Mouse (Mus musculus): Measurements from ENCODE around the gene Ercc6l2.

Ercc6l2 gene

DNA sequence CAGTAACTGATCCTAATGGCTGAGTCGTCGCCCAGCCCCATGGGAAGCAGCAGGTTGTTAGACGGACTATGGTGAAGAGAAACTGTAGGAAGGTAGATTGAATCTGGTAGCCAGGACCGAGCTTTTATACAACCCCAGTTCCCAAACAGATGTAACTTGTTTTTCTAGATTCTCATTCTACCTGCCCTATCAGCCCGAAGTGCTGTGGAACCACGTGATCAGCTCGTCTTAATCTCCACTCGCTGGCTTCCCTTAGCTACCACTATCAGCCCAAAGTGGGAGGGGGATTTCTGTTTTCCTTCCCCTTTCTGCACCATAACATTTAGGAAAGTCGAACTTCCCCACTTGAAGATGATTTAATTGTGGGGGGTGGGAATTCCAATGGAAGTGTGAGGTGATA lies 121.3 kb downstream of the Ercc6l2 start:
- DNase-seq: no peak

DNA sequence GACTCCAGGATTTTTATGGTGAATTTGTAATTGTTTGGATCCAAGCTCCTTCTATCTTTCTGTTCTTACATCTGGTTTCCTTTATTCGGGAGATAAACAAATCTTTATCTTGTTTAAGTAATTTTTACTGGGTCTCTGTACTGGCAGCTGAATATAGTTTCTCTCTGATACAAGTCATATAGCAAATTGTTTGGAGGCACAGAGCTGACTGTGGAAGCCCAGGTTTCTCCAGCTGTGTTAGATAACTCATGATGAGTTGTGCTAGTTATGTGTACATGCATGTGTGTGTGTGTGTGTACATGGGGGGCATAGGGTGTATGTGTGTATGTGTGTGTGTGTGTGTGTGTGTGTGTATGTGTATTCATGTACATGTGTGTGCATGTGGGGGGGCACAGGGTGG lies 125.2 kb downstream of the Ercc6l2 start:
- no peak for DNase-seq

DNA sequence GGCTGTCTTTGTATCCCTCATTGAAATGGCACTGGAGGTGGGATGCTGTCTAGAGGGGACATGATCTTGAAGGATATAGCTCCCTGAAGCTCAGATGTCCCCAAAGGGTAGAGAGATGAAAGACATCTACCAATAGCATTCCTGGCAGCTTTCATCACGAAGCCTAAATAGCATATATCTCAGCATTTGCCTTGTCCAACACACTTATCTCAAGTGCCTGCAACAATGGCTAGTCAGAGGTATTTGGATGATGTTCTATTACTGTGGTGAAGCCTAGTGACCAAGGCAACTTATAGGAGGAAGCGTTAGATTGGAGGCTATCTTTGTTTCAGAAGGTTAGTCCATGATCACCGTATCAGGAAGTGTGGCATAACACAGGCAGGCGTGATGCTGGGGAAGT lies 126.1 kb downstream of the Ercc6l2 start:
- no peak for DNase-seq

DNA sequence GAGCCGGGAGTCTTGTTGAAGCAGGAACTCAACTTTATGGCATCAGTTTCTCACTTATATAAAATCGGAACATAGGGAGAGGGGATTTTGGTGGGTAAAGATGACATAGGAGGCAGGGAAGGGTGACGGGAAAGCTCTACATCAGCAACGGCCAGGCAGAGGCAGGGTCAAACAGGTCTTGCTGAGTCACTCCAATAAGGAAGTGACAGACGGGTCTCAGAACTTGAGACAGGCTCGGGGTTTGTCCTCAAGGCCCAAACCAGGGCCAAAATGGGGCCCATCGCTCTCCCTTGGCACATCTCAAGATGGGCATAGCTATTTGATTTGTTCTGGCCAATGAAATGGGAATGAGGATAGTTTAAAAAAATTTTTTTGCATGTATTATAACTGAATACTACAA lies 128.6 kb downstream of the Ercc6l2 start:
- no peak for DNase-seq

DNA sequence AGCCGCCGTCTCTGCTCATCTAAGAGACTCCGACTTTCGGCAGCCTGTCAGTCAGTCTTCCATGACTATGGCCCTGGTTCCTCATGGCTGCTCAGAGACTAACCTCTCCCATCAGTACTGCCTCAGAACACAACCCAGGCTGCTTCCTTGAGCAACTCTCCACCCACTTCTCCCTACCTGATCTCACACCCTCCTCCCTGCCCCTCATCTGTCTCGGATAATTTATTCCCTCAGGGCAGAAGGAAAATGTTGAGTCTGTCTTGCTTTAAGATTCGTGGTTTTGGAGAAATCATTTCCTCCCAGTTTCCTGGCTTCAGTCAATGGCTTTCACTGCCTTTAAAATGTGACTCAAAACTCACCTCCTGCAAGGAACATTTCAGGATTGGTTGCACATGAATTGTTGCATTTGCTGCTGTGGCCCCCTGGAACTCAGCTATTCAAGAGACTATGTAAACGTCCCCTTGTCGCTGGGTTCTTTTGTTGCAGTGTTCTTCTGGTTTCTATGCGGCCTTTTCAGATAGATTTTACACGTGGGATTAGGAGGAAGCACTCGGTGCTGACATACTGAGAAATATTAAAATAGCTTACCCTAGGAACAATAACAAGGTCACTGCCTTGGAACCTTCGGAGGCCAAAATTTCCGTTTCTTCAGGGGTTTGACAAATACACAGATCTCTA lies 129.4 kb downstream of the Ercc6l2 start:
- DNase-seq: no peak
